Mouse (Mus musculus): ENCODE results near the gene Lpar2. TPM values are rescaled to one million over a fixed set of nuclear protein-coding genes. Genes with fewer than 3 reads are reported as not detected.

The Lpar2 gene
- total RNA-seq, 2 experiments from 2014 or later: 0.59 to 2.0 TPM

DNA sequence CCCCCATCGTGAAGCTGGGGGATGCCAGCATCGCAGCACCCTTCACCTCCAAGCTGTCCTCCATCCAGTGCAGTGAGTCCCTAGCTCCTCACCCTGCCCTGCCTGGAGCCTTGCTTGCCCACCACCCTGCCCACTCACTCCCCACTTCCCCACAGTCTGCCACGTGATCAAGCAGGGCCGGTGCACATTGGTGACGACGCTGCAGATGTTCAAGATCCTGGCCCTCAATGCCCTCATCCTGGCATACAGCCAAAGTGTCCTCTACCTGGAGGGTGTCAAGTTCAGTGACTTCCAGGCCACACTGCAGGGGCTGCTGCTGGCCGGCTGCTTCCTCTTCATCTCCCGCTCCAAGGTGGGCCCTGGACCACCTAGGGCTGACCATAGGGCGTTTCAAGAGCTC, 16.7 kb upstream of the Lpar2 start:
- no peak for ATAC-seq (ENCODE audit: poor library complexity, severe bottlenecking)

DNA sequence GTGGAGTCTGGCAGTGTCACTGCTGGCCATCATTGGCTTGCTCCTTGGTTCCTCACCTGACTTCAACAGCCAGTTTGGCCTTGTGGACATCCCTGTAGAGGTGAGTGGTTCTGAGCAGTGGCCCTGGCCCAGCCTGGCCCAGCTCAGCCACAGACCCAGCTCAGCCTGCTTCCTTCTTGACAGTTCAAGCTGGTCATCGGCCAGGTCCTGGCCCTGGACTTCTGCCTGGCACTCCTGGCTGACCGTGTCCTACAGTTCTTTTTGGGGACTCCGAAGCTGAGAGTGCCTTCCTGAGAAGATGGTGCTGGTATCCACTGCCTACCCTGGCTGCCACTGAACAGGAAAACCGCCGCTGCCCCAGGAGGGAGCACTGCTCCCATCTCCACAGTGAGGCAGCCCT, 15.0 kb upstream of the Lpar2 start:
- ATAC-seq (ENCODE audit: poor library complexity, severe bottlenecking): no peak

DNA sequence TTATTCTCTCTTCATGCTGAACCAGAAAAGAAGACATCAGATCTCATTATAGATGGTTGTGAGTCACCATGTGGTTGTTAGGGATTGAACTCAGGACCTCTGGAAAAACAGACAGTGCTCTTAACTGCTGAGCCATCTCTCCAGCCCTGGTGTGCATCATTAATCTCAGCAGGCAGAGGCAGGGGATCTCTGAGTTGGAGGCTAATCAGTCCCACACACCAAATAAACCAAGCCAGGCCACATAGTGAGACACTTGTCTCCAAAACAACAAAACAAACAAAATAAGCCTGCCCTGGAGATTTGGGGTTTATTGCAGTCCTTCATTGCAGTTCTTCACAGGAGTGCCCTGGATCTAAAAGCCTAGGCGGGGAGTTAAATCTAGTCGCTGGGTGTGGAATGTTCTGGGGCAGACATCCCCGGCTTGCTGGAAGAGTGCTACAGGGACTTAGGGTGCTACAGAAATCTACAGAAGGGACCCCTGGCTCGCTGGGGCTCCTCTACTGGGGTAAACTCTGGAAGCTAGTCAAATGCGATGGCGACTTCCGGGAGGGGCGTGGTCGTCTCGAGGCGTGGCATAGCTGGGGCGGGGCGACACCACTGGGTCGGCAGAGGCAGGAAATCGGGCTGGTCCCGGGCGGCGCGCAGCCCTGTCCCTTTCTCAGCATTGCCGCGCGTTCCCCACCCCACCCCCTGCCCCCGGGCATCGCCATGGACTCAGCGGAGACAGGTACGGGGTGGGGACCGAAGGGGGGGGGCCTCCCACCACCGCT, 13.9 kb upstream of the Lpar2 start, which contains the start of gene Gmip:
TSS of gene Gmip (plus strand) at position 586 of the 770 bp plus-strand sequence.
- peak; percentile 90 for ATAC-seq (ENCODE audit: poor library complexity, severe bottlenecking)

DNA sequence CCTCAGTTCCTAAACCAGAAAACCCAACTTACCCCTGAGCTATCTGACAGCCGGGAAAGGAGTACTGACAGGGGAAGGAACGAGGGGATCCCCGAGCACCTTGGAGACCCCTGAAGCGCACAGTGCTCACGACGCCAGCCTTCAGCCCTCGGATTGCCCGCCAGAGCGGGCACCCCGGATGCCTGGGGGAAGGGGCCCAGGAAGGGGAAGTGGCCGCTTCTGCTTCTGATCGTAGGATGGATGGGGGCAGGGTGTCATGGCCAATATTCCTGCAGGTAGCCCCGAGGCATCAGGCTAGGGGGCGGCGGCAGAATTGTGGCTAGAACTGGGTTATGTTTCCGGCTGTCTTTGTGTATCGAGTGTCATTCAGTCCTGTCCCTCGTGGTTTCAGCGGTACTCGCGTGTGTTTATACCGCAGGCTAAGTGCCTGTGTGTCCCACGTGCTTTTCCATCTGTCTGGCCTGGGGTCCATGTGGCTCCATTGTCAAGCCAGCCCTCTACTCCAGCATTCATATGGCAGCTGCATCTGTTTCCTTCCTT, 13.3 kb upstream of the Lpar2 start:
- peak; percentile 81 for ATAC-seq (ENCODE audit: poor library complexity, severe bottlenecking)

DNA sequence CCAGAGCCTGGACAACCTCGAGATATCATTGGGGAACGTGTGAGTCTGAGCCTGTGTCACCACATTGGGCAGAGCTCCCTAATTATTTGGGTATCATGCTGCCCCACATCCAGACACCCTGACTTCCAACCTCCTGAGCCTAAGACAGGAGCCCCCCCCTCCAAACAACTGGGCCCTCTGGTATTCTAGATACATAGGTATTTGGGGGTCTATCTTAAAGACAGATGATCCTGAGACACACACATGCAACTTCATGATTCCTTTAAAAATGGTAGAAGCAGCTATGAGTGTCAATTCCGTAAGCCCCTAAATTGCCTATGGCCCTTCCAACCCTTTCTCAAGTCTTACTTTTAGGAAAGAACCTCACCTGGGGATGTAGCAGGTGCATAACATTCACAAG, 12.4 kb upstream of the Lpar2 start:
- ATAC-seq (ENCODE audit: poor library complexity, severe bottlenecking): no peak

DNA sequence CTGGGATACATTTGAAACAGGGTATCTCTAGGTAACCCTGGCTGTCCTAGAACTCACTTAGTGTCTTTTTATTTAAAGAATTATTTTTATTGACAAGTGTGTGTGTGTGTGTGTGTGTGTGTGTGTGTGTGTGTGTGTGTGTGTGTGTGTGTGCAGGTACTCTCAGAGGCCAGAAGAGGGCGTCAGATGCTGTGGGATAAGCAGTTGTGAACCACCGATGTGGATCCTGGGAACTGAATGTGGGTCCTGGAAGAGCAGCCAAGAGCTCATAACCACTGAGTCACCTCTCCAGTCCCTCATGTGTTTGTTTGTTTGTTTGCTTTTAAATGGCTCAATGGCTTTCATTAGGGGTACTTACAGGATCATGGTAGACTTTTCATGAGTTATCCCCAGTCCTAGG, 7.3 kb upstream of the Lpar2 start:
- ATAC-seq (ENCODE audit: poor library complexity, severe bottlenecking): no peak

DNA sequence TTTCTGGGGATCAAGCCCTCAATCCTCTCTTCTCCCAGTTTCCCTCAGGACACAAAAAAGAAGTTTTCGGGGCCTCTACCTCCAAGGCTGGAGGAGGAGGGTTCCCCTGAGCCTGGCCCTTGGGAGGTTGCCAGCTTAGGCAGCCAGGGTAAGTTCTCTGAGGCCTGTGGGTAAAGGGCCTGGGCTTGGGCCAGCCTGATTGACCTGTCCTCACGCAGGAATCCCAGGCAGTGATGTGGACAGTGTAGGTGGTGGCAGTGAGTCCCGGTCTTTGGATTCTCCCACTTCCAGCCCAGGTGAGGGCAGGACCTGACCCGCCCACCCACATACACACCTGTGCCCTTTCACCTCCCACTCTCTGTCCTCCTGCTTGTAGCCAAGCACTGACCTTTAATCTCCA, 6.8 kb upstream of the Lpar2 start:
- no peak for ATAC-seq (ENCODE audit: poor library complexity, severe bottlenecking)

DNA sequence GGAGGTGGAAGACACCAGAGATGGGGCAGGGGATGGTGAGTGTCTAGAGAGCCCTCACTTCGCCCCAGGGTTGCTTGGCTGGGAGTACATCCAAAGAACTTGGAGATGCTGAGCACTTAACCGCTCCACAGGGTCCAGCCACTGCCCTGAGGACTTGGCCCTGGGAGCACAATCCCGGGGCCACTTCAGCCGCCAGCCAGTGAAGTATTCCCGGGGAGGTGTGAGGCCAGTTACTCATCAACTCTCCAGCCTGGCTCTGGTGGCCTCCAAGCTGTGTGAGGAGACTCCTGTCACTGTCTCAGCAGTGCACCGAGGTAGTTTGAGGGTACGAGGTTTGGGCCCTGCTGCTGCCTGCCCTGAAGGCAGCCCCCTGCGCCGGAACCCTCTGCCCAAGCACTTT, 1.8 kb upstream of the Lpar2 start:
- no peak for ATAC-seq (ENCODE audit: poor library complexity, severe bottlenecking)

DNA sequence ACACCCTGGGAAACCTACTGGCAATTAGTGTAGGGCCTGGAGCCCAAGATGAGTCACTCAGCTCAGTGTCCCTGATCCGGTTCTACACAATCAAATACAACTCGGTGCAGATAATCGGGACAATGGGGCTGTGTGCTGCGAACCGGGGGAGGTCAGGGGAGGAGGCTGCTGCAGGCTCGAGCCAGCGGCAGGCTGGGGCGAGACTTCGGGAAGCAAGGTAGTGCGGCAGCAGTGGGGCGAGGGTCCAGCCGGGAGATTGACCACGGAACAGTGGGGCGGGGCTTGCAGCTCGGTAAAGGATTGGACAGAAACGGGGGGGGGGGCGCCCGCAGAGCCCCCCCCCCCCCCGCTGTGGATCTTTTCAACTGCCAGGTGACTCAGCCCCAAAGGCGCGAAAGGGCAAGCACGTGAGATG, 251 bp upstream of the Lpar2 start:
- ATAC-seq (ENCODE audit: poor library complexity, severe bottlenecking): no peak

DNA sequence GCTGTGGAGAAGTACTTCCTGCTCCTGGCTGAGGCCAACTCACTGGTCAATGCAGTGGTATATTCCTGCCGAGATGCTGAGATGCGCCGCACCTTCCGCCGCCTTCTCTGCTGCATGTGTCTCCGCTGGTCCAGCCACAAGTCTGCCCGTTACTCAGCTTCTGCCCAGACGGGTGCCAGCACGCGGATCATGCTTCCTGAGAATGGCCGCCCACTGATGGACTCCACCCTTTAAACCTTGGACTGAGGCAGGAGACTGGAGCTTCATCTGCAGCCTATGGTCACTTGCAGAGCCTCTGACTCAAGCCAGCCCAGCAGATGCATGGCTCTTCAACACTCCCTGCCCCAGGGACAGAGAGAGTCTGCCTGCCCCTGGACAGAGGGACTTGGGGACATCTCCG, 4.1 kb downstream of the Lpar2 start:
- ATAC-seq (ENCODE audit: poor library complexity, severe bottlenecking): no peak

DNA sequence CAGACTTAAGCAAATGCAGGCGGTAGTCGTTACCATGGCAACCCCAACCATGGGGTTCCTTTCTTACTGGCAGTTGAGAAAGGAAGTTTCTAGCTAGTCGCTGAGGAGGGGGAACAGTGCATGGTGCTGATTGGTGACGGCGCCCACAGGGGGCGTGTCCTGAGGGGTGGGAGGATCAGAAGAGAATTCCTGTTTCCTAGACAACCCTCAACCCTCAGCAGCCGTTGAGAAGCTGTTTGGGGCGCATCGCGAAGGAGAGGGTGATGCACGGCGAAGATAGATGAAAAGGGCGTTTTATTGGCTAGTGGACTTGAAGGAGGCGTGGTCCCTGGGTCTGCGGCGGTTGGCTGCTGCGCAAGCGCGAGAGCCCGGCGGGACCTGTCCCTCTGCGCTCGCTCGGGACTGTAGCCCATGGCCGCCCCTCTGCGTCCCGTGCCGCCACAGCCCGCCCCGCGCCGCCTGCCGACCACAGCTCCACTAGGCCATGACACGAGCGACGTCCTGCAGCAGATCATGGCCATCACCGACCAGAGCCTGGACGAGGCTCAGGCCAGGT, 10.1 kb downstream of the Lpar2 start, which contains the start of gene Pbx4:
TSS of gene Pbx4 (plus strand) at position 194 of the 556 bp plus-strand sequence.
- ATAC-seq (ENCODE audit: poor library complexity, severe bottlenecking): peak; percentile 93

DNA sequence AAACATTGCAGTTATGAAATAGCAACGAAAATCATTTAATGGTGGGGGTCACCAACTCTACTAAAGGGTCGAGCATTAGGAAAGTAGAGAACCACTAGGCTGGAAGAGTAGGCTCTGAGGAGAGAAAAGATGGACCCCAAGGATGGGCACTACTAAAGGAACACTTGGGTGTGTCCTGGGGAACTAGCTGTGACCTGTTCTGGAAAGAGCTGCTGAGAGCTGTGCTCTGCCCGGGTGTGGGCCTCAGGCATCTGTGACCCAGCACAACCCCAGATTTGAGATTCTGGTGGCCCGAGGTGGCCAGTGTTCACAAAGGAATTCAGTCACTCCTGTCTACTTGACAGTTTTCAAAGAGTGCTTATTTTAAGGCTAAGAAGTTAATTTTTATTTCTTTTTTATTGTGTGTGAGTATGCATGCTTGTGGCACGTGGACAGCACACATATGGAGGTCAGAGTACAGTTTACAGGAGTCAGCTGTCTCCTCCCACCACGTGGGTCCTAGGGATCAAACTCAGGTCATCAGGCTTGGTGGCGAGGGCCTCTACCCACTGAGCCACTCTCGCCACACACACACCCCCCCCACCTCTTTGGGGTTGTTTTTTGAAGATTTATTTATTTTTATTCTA, 14.9 kb downstream of the Lpar2 start:
- no peak for ATAC-seq (ENCODE audit: poor library complexity, severe bottlenecking)

DNA sequence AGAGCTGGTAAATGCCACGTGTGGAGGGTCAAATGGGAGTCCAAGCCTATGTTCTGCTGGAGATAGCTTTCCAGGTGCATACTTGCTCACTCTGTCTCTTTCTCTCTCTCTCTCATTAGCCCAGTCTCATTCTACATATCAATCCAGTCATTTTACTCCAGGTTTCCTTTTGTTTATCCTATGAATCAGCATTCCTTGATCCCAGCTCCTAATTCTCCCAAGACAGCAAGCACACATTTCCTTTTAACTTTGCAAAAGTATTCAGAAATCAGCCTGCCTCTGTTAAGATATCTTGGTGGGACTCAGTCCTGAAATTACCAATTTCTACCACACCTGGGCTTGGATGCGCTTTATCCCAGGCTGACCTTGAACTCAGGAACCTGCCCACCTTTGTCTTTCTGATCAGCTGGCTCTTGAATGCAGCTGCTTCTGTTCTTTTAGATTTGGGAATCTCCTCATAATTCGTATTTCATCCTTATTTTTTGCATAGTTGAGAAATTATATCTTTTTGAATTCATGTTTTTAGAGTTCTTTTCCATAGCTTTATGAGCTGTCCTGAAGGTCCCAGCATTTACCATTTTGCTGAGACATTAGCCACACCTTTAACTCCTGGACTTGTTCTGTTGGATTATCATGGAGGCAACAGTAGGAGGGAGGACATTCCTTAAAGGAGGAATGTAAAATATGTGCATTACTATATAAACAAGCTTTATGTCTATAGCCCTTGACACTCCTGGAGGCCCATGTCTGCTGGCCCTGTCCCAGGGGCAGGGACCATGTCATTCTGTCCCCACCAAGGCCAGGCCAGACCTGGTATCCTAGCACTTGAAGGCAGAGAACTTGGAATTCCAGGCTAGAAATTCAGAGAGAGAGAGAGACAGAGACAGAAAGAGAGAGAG, 25.2 kb downstream of the Lpar2 start:
- ATAC-seq (ENCODE audit: poor library complexity, severe bottlenecking): no peak

DNA sequence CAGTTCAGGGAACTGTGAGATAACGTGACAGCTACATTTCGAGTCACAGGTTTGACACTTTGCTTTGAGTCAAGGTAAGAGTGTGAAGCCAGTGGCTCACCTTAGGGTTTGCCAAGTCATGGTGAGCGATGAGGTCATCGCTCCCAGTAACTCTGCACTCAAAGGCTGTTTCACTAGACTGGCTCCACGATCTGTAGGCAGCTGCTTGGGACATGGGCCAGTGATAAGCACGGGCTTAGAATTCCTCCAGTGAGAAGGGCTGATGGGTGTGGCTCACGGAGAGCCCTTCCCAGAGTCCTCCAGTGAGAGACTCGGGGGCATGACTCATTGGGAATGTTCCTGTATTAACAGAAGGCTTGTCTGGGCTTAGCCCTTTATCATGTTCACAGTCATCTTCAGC, 26.7 kb downstream of the Lpar2 start:
- ATAC-seq (ENCODE audit: poor library complexity, severe bottlenecking): no peak

DNA sequence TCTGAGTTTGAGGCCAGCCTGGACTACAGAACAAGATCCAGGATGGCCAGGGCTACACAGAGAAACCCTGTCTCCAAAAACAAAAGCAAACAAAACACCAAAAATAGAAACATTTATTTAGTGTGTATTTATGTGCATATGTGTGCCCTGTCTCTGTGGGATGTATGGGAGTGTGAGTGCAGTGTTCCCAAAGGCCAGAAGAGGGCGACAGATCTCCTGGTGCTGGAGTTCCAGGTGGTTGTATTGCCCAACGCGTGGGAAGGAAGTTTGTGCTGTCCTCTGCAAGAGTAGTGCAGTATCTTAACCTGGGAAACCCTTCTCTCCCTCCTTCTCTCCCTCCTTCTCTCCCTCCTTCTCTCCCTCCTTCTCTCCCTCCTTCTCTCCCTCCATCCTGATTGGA, 27.7 kb downstream of the Lpar2 start:
- peak; percentile 71 for ATAC-seq (ENCODE audit: poor library complexity, severe bottlenecking)

DNA sequence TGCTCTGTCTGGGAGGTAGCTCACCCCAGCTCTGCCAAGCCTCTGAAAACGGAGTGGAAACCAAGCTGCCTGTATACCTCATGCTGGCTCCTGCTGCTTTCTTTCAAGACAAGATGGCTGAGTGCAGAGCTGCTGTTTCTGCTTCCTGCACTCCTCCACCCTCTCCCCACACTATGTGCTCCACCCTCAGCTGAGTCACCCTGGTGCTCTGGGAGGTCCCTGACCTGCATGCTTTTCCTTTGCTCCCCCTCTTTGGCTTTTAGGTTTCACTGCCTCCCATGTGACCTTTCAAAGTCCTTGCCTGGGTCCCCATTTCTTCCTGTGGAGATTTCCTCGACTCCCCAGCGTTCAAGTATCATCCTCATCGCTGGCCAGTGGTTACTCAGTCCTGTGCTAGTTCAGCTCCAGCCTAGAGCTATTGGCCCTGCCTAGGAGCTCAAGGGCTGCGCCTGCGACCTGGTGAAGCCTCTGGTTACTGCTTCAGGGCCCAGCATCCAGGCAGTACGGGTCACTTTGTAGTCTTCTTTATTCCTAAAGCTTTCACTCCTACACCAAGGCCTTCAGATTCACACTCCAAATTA, 28.8 kb downstream of the Lpar2 start:
- ATAC-seq (ENCODE audit: poor library complexity, severe bottlenecking): no peak

DNA sequence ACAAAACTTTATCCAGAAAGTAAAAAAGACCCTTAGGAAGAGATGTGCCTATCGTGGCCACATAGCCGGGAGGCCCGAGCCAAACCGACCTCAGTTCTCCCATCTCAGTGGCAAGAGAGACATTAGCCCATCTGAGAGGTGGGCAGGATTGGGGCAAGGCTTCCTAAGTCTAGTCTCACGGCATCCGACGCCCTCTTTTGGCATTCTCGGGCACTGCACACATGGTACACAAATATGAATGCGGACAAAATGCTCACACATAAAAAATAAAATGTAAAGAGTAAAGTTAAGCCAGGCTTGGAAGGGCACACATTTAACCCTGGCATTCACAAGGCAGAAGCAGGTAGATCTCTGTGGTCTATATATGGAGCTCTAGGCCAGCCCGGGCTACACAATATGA, 31.6 kb downstream of the Lpar2 start:
- ATAC-seq (ENCODE audit: poor library complexity, severe bottlenecking): no peak

DNA sequence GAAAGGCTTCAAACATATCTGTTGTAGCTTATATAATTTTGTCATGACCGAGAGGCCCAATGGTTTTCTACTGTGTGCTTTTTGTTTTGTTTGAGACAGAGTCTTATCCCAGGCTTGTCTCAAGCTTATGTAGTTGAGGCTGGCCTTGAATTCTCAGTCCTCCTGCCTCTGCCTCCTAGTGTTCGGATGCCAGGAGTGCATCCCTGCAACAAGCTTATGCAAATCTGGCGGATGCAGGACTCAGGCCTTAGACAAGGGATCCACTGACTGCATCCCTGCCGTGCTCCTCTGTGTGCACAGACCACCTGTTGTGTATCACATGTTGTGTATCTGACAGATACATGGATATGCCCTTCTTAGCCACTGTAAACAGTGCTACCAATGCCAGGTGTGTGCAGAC, 38.6 kb downstream of the Lpar2 start:
- ATAC-seq (ENCODE audit: poor library complexity, severe bottlenecking): no peak

DNA sequence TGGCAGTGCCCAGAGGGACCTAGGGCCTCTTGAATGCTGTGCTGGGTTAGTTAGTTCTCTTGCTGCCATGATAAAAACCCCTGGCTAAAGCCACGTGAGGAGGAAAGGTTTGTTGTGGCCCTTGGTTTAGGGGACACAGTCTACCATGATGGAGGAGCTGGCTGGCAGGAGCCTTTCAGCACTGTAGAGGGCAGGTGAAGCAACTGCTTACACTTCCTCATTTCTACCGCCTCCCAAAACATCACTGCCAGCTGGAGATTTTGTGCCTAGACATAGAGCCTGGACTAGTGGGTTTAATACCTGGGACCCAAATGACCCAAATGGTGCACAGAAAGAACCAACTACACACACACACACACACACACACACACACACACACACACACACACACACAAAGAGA, 39.0 kb downstream of the Lpar2 start:
- ATAC-seq (ENCODE audit: poor library complexity, severe bottlenecking): peak; percentile 71

DNA sequence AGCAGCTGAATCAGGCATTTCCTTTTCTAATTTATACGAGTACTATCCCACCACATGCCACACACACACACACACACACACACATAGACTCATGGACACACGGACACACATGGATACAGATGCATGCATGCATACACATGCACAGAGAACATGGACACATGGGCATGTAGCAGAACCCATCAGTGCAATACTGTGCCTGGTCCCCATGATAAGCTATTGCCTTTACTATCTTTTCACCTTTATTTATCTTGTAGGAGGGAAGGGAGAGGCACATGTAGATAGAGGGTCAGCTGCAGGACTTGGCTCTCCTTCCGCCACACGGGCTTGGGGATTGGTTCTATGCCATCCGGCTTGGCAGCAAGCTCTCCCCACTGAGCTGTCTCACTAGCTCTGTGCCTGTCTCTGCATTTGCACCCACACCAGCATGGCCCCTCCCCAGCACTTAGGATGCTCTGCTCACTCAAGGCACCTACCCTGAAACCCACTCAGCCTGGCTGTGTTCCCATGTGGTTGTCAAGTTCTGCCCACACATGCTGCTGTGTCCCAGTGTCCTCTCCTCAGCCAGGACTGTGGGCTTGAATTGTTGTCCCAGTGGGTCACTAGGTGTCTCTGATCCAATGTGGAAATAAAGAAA, 41.3 kb downstream of the Lpar2 start:
- no peak for ATAC-seq (ENCODE audit: poor library complexity, severe bottlenecking)

All from megakaryocyte, adult 5-6 weeks (primary cell).